Mouse (Mus musculus) limb, embryonic 10.5 days (tissue): ENCODE results near the gene Dnah8. TPM values are rescaled to one million over a fixed set of nuclear protein-coding genes. Genes with fewer than 3 reads are reported as not detected.

Experiments used
- DNase-seq: peaks from one replicate; pipeline ENCODE4 v3.0.0-alpha.2; 2017; ENCODE audit warnings: low spot score
- H3K27ac ChIP-seq: fragments of 300-500 bp; sonication (generic); 2 replicates; pipeline ENCODE4 v1.5.1; 2016; ENCODE audit warnings: mild to moderate bottlenecking
- H3K27me3 ChIP-seq: fragments of 300-500 bp; sonication (generic); 2 replicates; pipeline ENCODE4 v1.6.1; 2016; ENCODE audit warnings: low read depth, mild to moderate bottlenecking; ENCODE audit not compliant: poor library complexity, severe bottlenecking
- H3K36me3 ChIP-seq: fragments of 300-500 bp; sonication (generic); 2 replicates; pipeline ENCODE4 v1.6.1; 2016; ENCODE audit warnings: mild to moderate bottlenecking, moderate library complexity
- H3K4me1 ChIP-seq: fragments of 300-500 bp; sonication (generic); 2 replicates; pipeline ENCODE4 v1.6.1; 2016
- H3K4me3 ChIP-seq: fragments of 300-500 bp; sonication (generic); 2 replicates; pipeline ENCODE4 v1.5.1; 2016; ENCODE audit warnings: mild to moderate bottlenecking, moderate library complexity
- H3K9me3 ChIP-seq: fragments of 300-500 bp; sonication (generic); replicated peaks from 2 replicates; pipeline ENCODE4 v1.6.1; 2016; ENCODE audit warnings: mild to moderate bottlenecking
- WGBS: fragments of 180-500 bp; shearing (Covaris S2); methylation state at CpG from one replicate; pipeline ENCODE4 v1.1.7; 2016; 5-methylcytosine and 5-hydroxymethylcytosine counted together
- polyA plus RNA-seq: library from polyadenylated mRNA; unstranded; fragments of >200 nt; fragmentation: Nextera tagmentation; extraction: Ambion mirVana; gene quantifications from 2 replicates; pipeline ENCODE4 v1.2.1, GENCODE M21; 2016

Dnah8 gene
- polyA plus RNA-seq, 1 experiment from 2014 or later = 0.51 TPM

- 19% methylated on average over 1 of the region's 1 CpGs for WGBS
- no peak overlapping the region; the same call in 1 of the 2 replicates for H3K27ac ChIP-seq
- peaks cover 24% of the 10 kb centered on the region for H3K4me1 ChIP-seq
- no peak overlapping the region for H3K4me3 ChIP-seq
- no peaks in the 10 kb centered on the region for H3K36me3 ChIP-seq
- H3K9me3 ChIP-seq = no peaks in the 10 kb centered on the region
- H3K27me3 ChIP-seq = peaks cover 14% of the 10 kb centered on the region; the same call in 1 of the 2 replicates
- DNase-seq = peak; percentile 72
These were observed 267.9 kb downstream of the Dnah8 start for GRCm38 (mm10) chr17:30892086-30892485.

GRCm38 (mm10) chr17:30892730-30893129, 268.6 kb downstream of the Dnah8 start:
- WGBS = 41% methylated on average over 2 of the region's 2 CpGs
- peaks cover 24% of the 10 kb centered on the region for H3K4me1 ChIP-seq
- H3K36me3 ChIP-seq = no peaks in the 10 kb centered on the region
- H3K4me3 ChIP-seq = no peak overlapping the region
- peaks cover 19% of the 10 kb centered on the region; the same call in 1 of the 2 replicates for H3K27me3 ChIP-seq
- H3K27ac ChIP-seq = no peak overlapping the region
- no peaks in the 10 kb centered on the region for H3K9me3 ChIP-seq
- no peak for DNase-seq

- DNase-seq = no peak
- Histone ChIP-seq H3K4me1 (peaks cover 23% of the 10 kb centered on the region), H3K9me3 (no peaks in the 10 kb centered on the region), H3K27me3 (peaks cover 56% of the 10 kb centered on the region), H3K36me3 (no peaks in the 10 kb centered on the region), H3K27ac (no peak overlapping the region), H3K4me3 (no peak overlapping the region)
- WGBS = 28% methylated on average over 2 of the region's 2 CpGs
These were observed 272.9 kb downstream of the Dnah8 start for GRCm38 (mm10) chr17:30897075-30897474.

GRCm38 (mm10) chr17:30901627-30902026, 277.5 kb downstream of the Dnah8 start, which contains the start of gene Glp1r:
Glp1r (plus strand) TSS chr17:30901817.
- Histone ChIP-seq H3K27me3 (peaks cover 96% of the 10 kb centered on the region), H3K4me3 (peak within 1 kb of the TSS; percentile 59), H3K27ac (peak within 1 kb of the TSS; percentile 57), H3K4me1 (peaks cover 10% of the 10 kb centered on the region), H3K9me3 (no peaks in the 10 kb centered on the region), H3K36me3 (no peaks in the 10 kb centered on the region)
- WGBS = 2% methylated on average over 37 of the region's 37 CpGs
- DNase-seq = peak; percentile 38

- WGBS = 83% methylated on average over 2 of the region's 2 CpGs
- no peaks in the 10 kb centered on the region for H3K36me3 ChIP-seq
- H3K27me3 ChIP-seq = peaks cover 100% of the 10 kb centered on the region
- no peak overlapping the region for H3K4me3 ChIP-seq
- DNase-seq = no peak
- no peaks in the 10 kb centered on the region for H3K9me3 ChIP-seq
- no peak overlapping the region for H3K27ac ChIP-seq
- peaks cover 18% of the 10 kb centered on the region for H3K4me1 ChIP-seq
These were observed 279.9 kb downstream of the Dnah8 start for GRCm38 (mm10) chr17:30904096-30904495.

GRCm38 (mm10) chr17:30907577-30907976, 283.4 kb downstream of the Dnah8 start:
- no peak overlapping the region for H3K27ac ChIP-seq
- no peaks in the 10 kb centered on the region for H3K9me3 ChIP-seq
- WGBS = 72% methylated on average over 4 of the region's 4 CpGs
- peaks cover 29% of the 10 kb centered on the region for H3K4me1 ChIP-seq
- H3K4me3 ChIP-seq = no peak overlapping the region
- DNase-seq = no peak
- H3K27me3 ChIP-seq = peaks cover 99% of the 10 kb centered on the region
- H3K36me3 ChIP-seq = no peaks in the 10 kb centered on the region

GRCm38 (mm10) chr17:30910866-30911731, 286.9 kb downstream of the Dnah8 start:
- DNase-seq = no peak
- Histone ChIP-seq H3K27me3 (peaks cover 84% of the 10 kb centered on the region), H3K36me3 (no peaks in the 10 kb centered on the region), H3K27ac (no peak overlapping the region), H3K4me1 (peaks cover 42% of the 10 kb centered on the region), H3K9me3 (no peaks in the 10 kb centered on the region), H3K4me3 (peak overlapping the region; percentile 26)
- 52% methylated on average over 27 of the region's 27 CpGs for WGBS

GRCm38 (mm10) chr17:30911732-30912088, 287.6 kb downstream of the Dnah8 start:
- peaks cover 42% of the 10 kb centered on the region for H3K4me1 ChIP-seq
- 27% methylated on average over 8 of the region's 8 CpGs for WGBS
- peak overlapping the region; percentile 26 for H3K4me3 ChIP-seq
- no peaks in the 10 kb centered on the region for H3K36me3 ChIP-seq
- DNase-seq = no peak
- H3K27me3 ChIP-seq = peaks cover 78% of the 10 kb centered on the region
- H3K9me3 ChIP-seq = no peaks in the 10 kb centered on the region
- H3K27ac ChIP-seq = 0 out of 2 replicates have a peak overlapping the region, but pooled peaks have one; percentile 3

GRCm38 (mm10) chr17:30912536-30912935, 288.4 kb downstream of the Dnah8 start:
- no peaks in the 10 kb centered on the region for H3K36me3 ChIP-seq
- WGBS = 56% methylated on average over 5 of the region's 5 CpGs
- H3K27me3 ChIP-seq = peaks cover 70% of the 10 kb centered on the region
- no peak overlapping the region for H3K4me3 ChIP-seq
- peaks cover 35% of the 10 kb centered on the region for H3K4me1 ChIP-seq
- no peaks in the 10 kb centered on the region for H3K9me3 ChIP-seq
- DNase-seq = no peak
- no peak overlapping the region for H3K27ac ChIP-seq

- Histone ChIP-seq H3K27me3 (peaks cover 53% of the 10 kb centered on the region), H3K4me1 (peaks cover 35% of the 10 kb centered on the region), H3K9me3 (no peaks in the 10 kb centered on the region), H3K4me3 (no peak overlapping the region), H3K36me3 (no peaks in the 10 kb centered on the region), H3K27ac (no peak overlapping the region)
- DNase-seq = no peak
These were observed 290.1 kb downstream of the Dnah8 start for GRCm38 (mm10) chr17:30914264-30914663.

- Histone ChIP-seq H3K36me3 (no peaks in the 10 kb centered on the region), H3K9me3 (no peaks in the 10 kb centered on the region), H3K4me3 (no peak overlapping the region), H3K27ac (no peak overlapping the region), H3K4me1 (no peaks in the 10 kb centered on the region), H3K27me3 (no peaks in the 10 kb centered on the region)
- no peak for DNase-seq
- 75% methylated on average over 4 of the region's 4 CpGs for WGBS
These were observed 299.4 kb downstream of the Dnah8 start for GRCm38 (mm10) chr17:30923566-30923965.
